8 mouse cellular contexts compared by ENCODE assay signal in the genomic region with DNA sequence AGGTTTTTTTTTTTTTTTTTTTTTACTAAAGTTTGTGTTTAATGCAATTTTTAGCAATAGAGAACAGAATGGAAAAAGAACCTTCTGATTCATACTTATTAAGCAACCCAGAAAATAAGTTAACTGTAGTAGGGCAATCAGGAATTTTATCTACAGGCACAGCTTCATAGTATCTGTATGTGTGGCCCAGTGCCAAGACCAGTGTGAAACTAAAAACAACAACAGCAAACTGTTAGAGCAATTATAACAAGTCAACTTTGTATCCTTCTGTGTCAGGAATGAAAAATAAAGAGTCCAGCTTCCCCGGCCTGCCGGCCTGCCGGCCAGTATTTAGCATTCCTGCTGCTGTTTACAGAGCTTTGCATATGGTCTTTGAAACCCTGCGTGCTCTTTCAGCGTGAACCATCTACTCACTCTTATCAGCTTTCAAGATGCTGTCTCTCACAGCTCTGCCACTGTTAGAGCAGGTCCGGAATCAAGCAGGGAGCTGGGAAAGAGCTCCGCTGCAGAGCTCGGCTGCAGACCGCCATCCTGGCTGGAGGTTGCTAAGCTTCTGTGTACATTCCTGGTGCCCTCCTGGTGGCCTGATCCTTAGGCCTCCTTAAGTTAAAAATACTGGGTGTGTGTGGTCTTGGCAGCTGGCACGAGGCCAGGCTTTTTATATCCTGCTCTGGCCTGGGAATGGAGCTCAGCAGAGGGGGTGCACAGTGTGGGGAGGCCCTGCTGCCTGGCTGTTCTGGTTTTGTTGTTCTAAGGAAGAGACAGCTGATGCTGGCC.
A peak's percentile ranks its signal among the peaks of the same experiment; 100 is the strongest.
DNase-seq lines count a peak whose midpoint lies in the region; ATAC-seq and TF ChIP-seq lines count a peak whose summit lies in the region.

No protein-coding gene starts in this region.

- H3K9me3 ChIP-seq in lung, embryonic 14.5 days (ENCODE audit: low read depth, low read length) = no peaks in the 10 kb centered on the region

- H3K27ac ChIP-seq in kidney, adult 2 months (ENCODE audit: insufficient read depth, low read depth, low read length) = 0 out of 2 replicates have a peak overlapping the region, but pooled peaks have one; percentile 41
- peak overlapping the region; percentile 86 for H3K27ac ChIP-seq in lung, embryonic 14.5 days (ENCODE audit: low read depth)

- TF ChIP-seq POLR2A in kidney, adult 2 months (IDR thresholded peaks at IDR 0.05; ENCODE audit: low read depth, low read length) = no peak

- peak overlapping the region; percentile 42 for H3K4me2 ChIP-seq in lung, embryonic 14.5 days

- intact Hi-C loops in left cerebral cortex, postnatal 4 days (cut with DNase I) = no loop called here

- ATAC-seq in lung, embryonic 14.5 days (ENCODE audit: insufficient read depth) = peak; percentile 93
- no peak for ATAC-seq in megakaryocyte, adult 5-6 weeks (ENCODE audit: poor library complexity, severe bottlenecking)

- H3K9ac ChIP-seq in lung, embryonic 14.5 days = no peak overlapping the region

- WGBS in kidney, adult 2 months = 11% methylated on average over 10 of the region's 10 CpGs
- WGBS in lung, embryonic 14.5 days = 2% methylated on average over 10 of the region's 10 CpGs

- no peak for TF ChIP-seq CTCF in kidney, adult 2 months (conservative IDR thresholded peaks at IDR 0.05; ENCODE audit: insufficient read depth, insufficient read length, low read depth, low read length)
- peak; percentile 33; the same call in 1 of the 2 replicates for TF ChIP-seq CTCF in lung, embryonic 14.5 days (IDR thresholded peaks at IDR 0.05; ENCODE audit: low read depth)

- no peaks in the 10 kb centered on the region for H3K36me3 ChIP-seq in kidney, adult 2 months (ENCODE audit: control insufficient read depth, insufficient read depth, low read length)
- H3K36me3 ChIP-seq in lung, embryonic 14.5 days (ENCODE audit: insufficient read depth) = 0 out of 2 replicates have a peak, but pooled peaks cover 6% of the 10 kb centered on the region

- DNase-seq in left cerebral cortex, postnatal 4 days = peak; percentile 74
- DNase-seq in left cerebral cortex, adult 11 months (ENCODE audit: low spot score) = no peak
- DNase-seq in embryo, embryonic 11.5 days (ENCODE audit: low read depth, low spot score) = peak; percentile 70
- peak; percentile 55 to 64 for DNase-seq in heart, adult 9 months (ENCODE audit: low spot score in 2 of 2)
- DNase-seq in kidney, adult 2 months = peak; percentile 69
- peak; percentile 93 for DNase-seq in lung, embryonic 14.5 days
- DNase-seq in ovary, postnatal 10 days (ENCODE audit: low spot score) = peak; percentile 24

- H3K4me1 ChIP-seq in kidney, adult 2 months (ENCODE audit: control insufficient read depth, insufficient read depth, low read length) = peaks cover 53% of the 10 kb centered on the region
- peaks cover 52% of the 10 kb centered on the region for H3K4me1 ChIP-seq in lung, embryonic 14.5 days (ENCODE audit: insufficient read depth)

- no peak overlapping the region for H3K4me3 ChIP-seq in kidney, adult 2 months (ENCODE audit: insufficient read depth, low read depth, low read length)
- H3K4me3 ChIP-seq in lung, embryonic 14.5 days (ENCODE audit: low read depth, low read length) = no peak overlapping the region

- H3K27me3 ChIP-seq in kidney, adult 2 months (replicated peaks; ENCODE audit: control insufficient read depth, insufficient read depth, low read length) = no peaks in the 10 kb centered on the region
- H3K27me3 ChIP-seq in lung, embryonic 14.5 days (ENCODE audit: insufficient read depth, low read length) = no peaks in the 10 kb centered on the region
